35 mouse cellular contexts compared by ENCODE assay signal in genomic region chr13:118478487-118478886, GRCm38 (mm10).
"Had no signal": no experiment of that assay in that cellular context is flagged by ENCODE, and none has a peak within 500 bp of the region (broad histone marks: within the 10 kb centered on the region; RNA-seq: fewer than 3 reads in every experiment).

No protein-coding gene starts in this region.

- H3K4me3 ChIP-seq: heart, embryonic 10.5 days; heart, embryonic 12.5 days; heart, embryonic 13.5 days; heart, embryonic 15.5 days; hindbrain, embryonic 10.5 days; hindbrain, embryonic 12.5 days; hindbrain, embryonic 13.5 days; hindbrain, embryonic 15.5 days; intestine, embryonic 15.5 days; kidney, embryonic 15.5 days; layer of hippocampus, adult 2 months had no signal

- H3K9me3 ChIP-seq: heart, embryonic 10.5 days; heart, embryonic 12.5 days; heart, embryonic 13.5 days; heart, embryonic 15.5 days; hindbrain, embryonic 10.5 days; hindbrain, embryonic 12.5 days; hindbrain, embryonic 13.5 days; hindbrain, embryonic 15.5 days; intestine, embryonic 15.5 days; kidney, embryonic 15.5 days had no signal

- H3K36me3 ChIP-seq: heart, embryonic 10.5 days; heart, embryonic 12.5 days; heart, embryonic 13.5 days; heart, embryonic 15.5 days; hindbrain, embryonic 10.5 days; hindbrain, embryonic 12.5 days; hindbrain, embryonic 13.5 days; hindbrain, embryonic 15.5 days; intestine, embryonic 15.5 days; kidney, embryonic 15.5 days had no signal

- H3K9ac ChIP-seq: heart, embryonic 12.5 days; heart, embryonic 13.5 days; heart, embryonic 15.5 days; hindbrain, embryonic 12.5 days; hindbrain, embryonic 13.5 days; hindbrain, embryonic 14.5 days; hindbrain, embryonic 15.5 days; intestine, embryonic 15.5 days; kidney, embryonic 15.5 days had no signal

- H3K27me3 ChIP-seq: heart, embryonic 12.5 days; heart, embryonic 13.5 days; heart, embryonic 15.5 days; hindbrain, embryonic 12.5 days; hindbrain, embryonic 13.5 days; hindbrain, embryonic 15.5 days; intestine, embryonic 15.5 days; kidney, embryonic 15.5 days had no signal

- H3K4me1 ChIP-seq: heart, embryonic 10.5 days; hindbrain, embryonic 10.5 days; hindbrain, embryonic 12.5 days; hindbrain, embryonic 13.5 days; hindbrain, embryonic 15.5 days; intestine, embryonic 15.5 days; kidney, embryonic 15.5 days had no signal

- DNase-seq: heart, postnatal 10 days; heart, postnatal 14 days; heart, postnatal 36 days; heart, postnatal 4 days; kidney, adult 11 months; kidney, adult 18-20 months; kidney, adult 2 months; kidney, adult 8-10 months; kidney, adult 9 months; kidney, postnatal 10 days; kidney, postnatal 14 days; kidney, postnatal 25 days; kidney, postnatal 36 days; kidney, postnatal 4 days; layer of hippocampus, adult 9-11 months; layer of hippocampus, postnatal 36 days had no signal

- ATAC-seq: hindbrain, embryonic 16.5 days; hindbrain, postnatal 0 days; inflammation-experienced regulatory T-cells, adult 6 months; intestine, embryonic 15.5 days; intestine, embryonic 16.5 days; intestine, postnatal 0 days had no signal

- H3K4me2 ChIP-seq: heart, embryonic 11.5 days; heart, embryonic 12.5 days; heart, embryonic 13.5 days; heart, embryonic 15.5 days; hindbrain, embryonic 12.5 days; hindbrain, embryonic 13.5 days; hindbrain, embryonic 14.5 days; hindbrain, embryonic 15.5 days; intestine, embryonic 15.5 days; kidney, embryonic 15.5 days had no signal

- H3K27ac ChIP-seq: heart, embryonic 10.5 days; heart, embryonic 13.5 days; heart, embryonic 15.5 days; hindbrain, embryonic 10.5 days; hindbrain, embryonic 12.5 days; hindbrain, embryonic 13.5 days; hindbrain, embryonic 14.5 days; hindbrain, embryonic 15.5 days; hindbrain, postnatal 0 days; intestine, embryonic 15.5 days; kidney, embryonic 15.5 days; kidney, postnatal 0 days; layer of hippocampus, adult 2 months had no signal
